In genomic region chr2:125123477-125123852, GRCm38 (mm10) we compare ENCODE assay signal across 8 mouse cellular contexts. TPM values are rescaled to one million over a fixed set of nuclear protein-coding genes. Genes with fewer than 3 reads are reported as not detected.
A peak's percentile ranks its signal among the peaks of the same experiment; 100 is the strongest.
DNase-seq lines count a peak whose midpoint lies in the region; ATAC-seq lines count a peak whose summit lies in the region.

Myef2 (minus strand) TSS chr2:125123661.

- peaks cover 27% of the 10 kb centered on the region for H3K4me1 ChIP-seq in hindbrain, embryonic 15.5 days (replicated peaks)
- H3K4me1 ChIP-seq in megakaryocyte, embryonic 14.5 days = peaks cover 57% of the 10 kb centered on the region

- H3K9ac ChIP-seq in hindbrain, embryonic 15.5 days = peak within 1 kb of the TSS; percentile 97

- WGBS in hindbrain, embryonic 15.5 days = under 1% methylated on average over 43 of the region's 48 CpGs

- no peaks in the 10 kb centered on the region for H3K27me3 ChIP-seq in hindbrain, embryonic 15.5 days
- H3K27me3 ChIP-seq in megakaryocyte, embryonic 14.5 days (replicated peaks) = no peaks in the 10 kb centered on the region

- peak; percentile 82 for DNase-seq in T-cell, adult 2 months (ENCODE audit: low spot score)
- DNase-seq in cerebellum, postnatal 25 days = peak; percentile 88 to 93
- peak; percentile 73 to 76 for DNase-seq in frontal cortex, postnatal 36 days (ENCODE audit: low spot score in 2 of 2)
- peak; percentile 54 for DNase-seq in left cerebral cortex, adult 8-10 months (ENCODE audit: low spot score in 2 of 2)
- DNase-seq in right cerebral cortex, adult 2 months (ENCODE audit: low spot score in 2 of 2) = peak; percentile 74 to 76
- peak; percentile 55 for DNase-seq in urinary bladder, postnatal 10 days (ENCODE audit: low spot score)

- peak within 1 kb of the TSS; percentile 84 for H3K4me3 ChIP-seq in hindbrain, embryonic 15.5 days
- H3K4me3 ChIP-seq in megakaryocyte, embryonic 14.5 days (replicated peaks) = peak within 1 kb of the TSS; percentile 94

- H3K4me2 ChIP-seq in hindbrain, embryonic 15.5 days = peak within 1 kb of the TSS; percentile 74

- no peaks in the 10 kb centered on the region for H3K9me3 ChIP-seq in hindbrain, embryonic 15.5 days
- no peaks in the 10 kb centered on the region for H3K9me3 ChIP-seq in megakaryocyte, embryonic 14.5 days

- peak; percentile 83 for ATAC-seq in hindbrain, embryonic 15.5 days (ENCODE audit: low FRiP score, low read depth)

- no peaks in the 10 kb centered on the region for H3K36me3 ChIP-seq in hindbrain, embryonic 15.5 days
- no peaks in the 10 kb centered on the region for H3K36me3 ChIP-seq in megakaryocyte, embryonic 14.5 days (replicated peaks; ENCODE audit: low read length)

- peak within 1 kb of the TSS; percentile 96 for H3K27ac ChIP-seq in hindbrain, embryonic 15.5 days (replicated peaks)

RNA-seq across cellular contexts. Expression of gene Myef2, which starts in this region (rescaled TPM):
- 181 and 187 TPM in 2 replicates for polyA plus RNA-seq in hindbrain, embryonic 15.5 days (2015; fragmentation: Nextera tagmentation; extraction: Ambion mirVana)
- 10 to 100 TPM; 72.7 to 88.8 (median 77.7) TPM for total RNA-seq in left cerebral cortex, adult 8-10 months (2022)
- 5.3 and 9.5 TPM in 2 replicates for polyA plus RNA-seq in megakaryocyte, embryonic 14.5 days (2012; ENCODE audit: insufficient read depth, low replicate concordance)

Comparison
In these comparisons a context has a peak if more than half of its experiments do, and no peak if none do; other contexts are left out.
1. Peak in every context shown above with its lines: DNase-seq, ATAC-seq, H3K4me3 ChIP-seq and H3K27ac ChIP-seq.
2. RNA of gene Myef2 (polyA plus RNA-seq): 181 to 187 TPM in hindbrain, embryonic 15.5 days; 5.3 to 9.5 TPM in megakaryocyte, embryonic 14.5 days; every median in the first group is over 10 times any median in the second.